Mouse (Mus musculus): ENCODE data around the gene Zfp143.

GRCm38 (mm10) chr7:110061199-110061751 lies at the start of gene Zfp143:
- no peak for TF ChIP-seq CTCF (IDR thresholded peaks at IDR 0.05; ENCODE audit: borderline replicate concordance, insufficient read depth, low read length)
- peak; percentile 7; the same call in 1 of the 2 replicates for TF ChIP-seq POLR2A (IDR thresholded peaks at IDR 0.05; ENCODE audit: low read depth, low read length)

All from embryonic fibroblast, embryonic 13.5 days (primary cell).